Mouse (Mus musculus): ENCODE measurements around the gene Lnx2. TPM values are rescaled to one million over a fixed set of nuclear protein-coding genes. Genes with fewer than 3 reads are reported as not detected.

The Lnx2 gene
- total RNA-seq, 2 experiments from 2014 or later: 17.0 to 18.3 TPM

- peak; percentile 98 for DNase-seq
These were observed 1.1 kb upstream of the Lnx2 start for GRCm38 (mm10) chr5:147077305-147078034.

DNA sequence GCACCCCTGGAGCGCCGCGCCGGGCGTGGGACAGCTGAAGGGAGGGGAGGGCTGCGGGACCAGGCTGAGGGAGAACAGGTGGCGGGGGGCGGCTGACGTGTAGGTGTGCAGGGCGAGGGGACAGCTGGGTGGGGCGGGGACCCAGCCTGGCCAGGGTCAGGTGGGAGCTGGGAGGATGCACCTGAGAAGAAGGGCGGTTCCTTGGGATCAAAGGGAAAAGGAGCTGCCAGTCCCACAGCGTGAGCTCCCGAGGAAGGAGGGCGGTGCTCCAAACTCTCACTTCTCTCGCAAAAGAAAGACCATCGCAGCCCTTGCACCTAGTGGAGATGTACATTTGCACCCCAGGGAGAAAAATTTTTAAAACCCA lies 396 bp upstream of the Lnx2 start, which contains the start of gene Polr1d:
TSS of gene Polr1d (plus strand) at position 252 of the 367 bp plus-strand sequence.
- DNase-seq: no peak

- DNase-seq: peak; percentile 44
These were observed 1.0 kb downstream of the Lnx2 start for GRCm38 (mm10) chr5:147075103-147076025.

- no peak for DNase-seq
These were observed 2.6 kb downstream of the Lnx2 start for GRCm38 (mm10) chr5:147073805-147074204.

DNA sequence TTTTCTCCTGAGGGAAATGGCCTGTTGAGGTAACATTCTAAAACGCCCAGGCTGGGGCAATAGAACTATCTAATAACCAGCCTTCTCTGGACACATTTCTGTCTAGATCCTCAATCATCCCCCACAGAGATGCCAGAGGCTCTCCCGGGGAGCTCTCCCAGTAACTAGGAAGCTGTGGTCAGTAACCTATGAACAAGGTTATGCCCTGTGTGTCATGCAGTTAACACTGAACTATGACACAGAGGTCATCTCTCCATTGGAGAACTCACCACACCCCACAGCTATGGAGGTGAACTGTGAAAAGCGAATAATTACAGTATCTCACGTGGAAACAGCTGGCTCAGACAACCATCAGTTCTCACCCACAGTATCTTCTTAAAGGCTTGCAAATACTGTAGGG lies 4.5 kb downstream of the Lnx2 start:
- DNase-seq: no peak

- peak; percentile 46 for DNase-seq
These were observed 5.4 kb downstream of the Lnx2 start for GRCm38 (mm10) chr5:147070791-147071516.

- DNase-seq: no peak
These were observed 7.5 kb downstream of the Lnx2 start for GRCm38 (mm10) chr5:147068876-147069275.

DNA sequence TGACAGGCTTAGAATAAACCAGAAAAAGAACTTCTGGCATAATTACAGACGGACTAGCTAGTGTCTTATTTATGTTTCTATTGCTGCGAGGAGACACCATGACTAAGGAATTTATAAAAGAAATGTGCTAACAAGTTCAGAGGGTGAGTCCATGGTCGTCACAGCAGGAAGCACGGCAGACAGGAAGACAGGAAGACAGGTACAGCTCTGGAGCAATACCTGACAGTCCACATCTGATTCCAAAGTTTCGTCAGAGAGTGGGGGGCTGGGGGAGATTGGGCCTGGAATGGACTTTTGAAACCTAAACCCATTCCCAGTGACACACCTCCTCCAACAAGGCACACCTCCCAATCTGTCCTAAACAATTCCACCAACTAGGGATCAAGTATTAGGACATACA lies 9.4 kb downstream of the Lnx2 start:
- no peak for DNase-seq

- DNase-seq: no peak
These were observed 10.3 kb downstream of the Lnx2 start for GRCm38 (mm10) chr5:147066129-147066528.

DNA sequence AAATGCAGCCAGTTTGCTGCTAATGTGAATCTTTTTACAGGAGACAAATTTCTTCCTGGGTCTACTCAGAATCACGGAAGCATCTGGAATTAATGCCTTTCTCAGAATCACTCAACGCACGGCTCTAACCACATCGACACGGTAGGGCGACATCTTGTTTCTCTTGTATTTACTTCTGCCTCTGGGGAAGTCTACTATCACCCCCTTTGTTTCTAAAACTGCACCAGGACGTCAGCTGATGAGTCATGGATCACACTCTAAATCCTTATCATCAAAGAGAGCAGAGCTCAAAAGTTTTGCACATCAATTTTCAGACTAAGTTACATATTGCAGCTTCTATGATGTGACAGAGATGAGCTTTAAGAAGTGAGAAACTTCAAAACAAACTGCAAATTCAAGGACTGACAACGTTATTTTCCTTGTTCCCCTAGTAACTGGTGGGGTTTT lies 13.1 kb downstream of the Lnx2 start:
- DNase-seq: no peak

DNA sequence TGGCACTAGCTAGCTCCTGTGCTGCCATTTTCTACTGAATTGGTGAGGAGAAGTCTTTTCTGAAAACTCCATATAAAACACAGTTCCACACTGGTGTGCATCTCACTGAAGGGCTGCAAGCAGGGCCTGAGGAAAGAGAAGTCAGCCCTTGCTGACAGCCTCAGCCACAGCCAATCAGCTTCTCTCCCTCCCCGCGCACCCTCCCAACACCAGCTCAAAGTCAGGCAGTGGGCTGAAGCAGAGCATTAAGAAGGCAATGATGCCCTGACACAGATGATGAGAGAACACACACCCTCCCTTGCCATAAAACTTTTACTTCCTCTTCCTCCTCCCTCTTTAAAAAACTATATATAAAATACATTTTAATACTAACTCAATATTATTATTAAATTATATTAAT lies 16.4 kb downstream of the Lnx2 start:
- no peak for DNase-seq

- DNase-seq: no peak
These were observed 17.1 kb downstream of the Lnx2 start for GRCm38 (mm10) chr5:147059319-147059718.

DNA sequence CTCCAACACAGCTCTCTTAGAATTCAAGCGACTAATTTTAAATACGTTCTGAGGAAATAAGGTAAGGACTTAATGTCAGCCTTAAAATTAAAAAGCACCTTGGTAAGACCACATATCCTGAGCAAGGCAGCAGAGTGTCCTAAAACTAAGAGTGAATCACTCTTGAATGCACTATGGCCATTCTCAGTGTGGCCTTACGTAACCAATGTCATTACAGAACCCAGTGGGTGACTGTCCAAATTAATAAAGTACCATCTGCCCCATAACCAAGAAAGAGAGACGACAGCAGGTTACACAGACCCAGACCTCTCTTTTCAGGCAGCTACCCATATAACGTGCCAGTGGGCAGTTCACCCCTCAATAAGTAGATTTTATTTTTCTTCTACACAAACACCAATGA lies 17.7 kb downstream of the Lnx2 start:
- DNase-seq: no peak

- no peak for DNase-seq
These were observed 18.6 kb downstream of the Lnx2 start for GRCm38 (mm10) chr5:147057626-147058414.

DNA sequence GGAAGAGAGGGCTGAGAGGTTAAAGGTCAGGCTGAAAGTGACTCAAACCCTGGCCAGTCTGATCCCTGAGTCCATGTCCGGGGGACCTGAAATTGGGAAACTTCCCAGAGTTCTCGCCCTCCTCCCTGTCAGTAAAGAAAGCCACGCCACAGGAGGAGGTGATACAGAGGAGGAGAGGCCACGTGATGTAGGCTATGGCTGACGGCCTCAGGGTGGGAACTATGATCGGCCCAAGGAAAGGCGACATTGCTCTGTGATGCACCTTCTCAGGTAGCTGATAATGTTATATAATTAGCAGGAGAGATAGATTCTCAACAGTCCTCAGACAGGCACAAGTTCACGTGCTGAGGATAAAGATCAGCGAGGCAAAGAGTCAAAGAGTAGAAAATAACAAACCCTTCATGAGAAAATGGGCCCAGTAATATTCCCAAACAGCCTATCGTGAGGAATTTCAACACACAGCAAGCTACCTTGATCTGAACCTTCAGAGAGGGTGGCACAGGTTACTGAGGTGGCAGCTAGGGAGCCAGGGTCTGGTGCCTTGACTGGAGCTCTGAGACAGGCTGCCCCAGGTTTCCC lies 19.6 kb downstream of the Lnx2 start:
- no peak for DNase-seq

DNA sequence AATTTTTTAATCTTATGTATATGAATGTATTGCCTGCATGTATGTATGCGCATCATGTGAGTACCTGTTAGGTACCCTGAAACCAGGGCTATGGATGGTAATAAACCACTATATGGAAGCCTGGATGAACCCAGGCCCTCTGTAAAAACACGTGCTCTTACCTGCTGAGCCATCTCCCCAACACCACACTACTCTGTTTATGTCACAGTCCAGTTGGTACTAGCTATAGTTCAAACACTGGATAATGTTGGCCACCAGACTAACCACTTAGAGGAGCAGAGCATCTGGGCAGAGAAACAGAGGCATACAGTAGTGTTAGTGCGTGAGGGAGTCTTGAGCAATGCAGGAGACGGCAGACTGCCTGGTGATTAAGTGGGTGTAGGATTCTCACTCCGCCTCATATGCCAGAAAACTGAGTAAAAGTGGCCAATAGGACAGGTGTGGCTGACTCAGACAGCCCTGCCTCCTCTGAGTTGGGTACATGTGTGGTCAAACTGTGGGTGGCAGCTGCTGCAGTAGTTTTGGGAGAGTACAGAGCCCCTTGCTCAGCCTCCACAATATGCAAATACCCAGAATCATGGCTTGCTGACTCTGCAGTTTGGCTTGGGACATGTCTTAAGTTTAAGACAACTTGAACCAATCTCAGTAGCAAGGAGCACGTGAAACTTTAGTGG lies 20.7 kb downstream of the Lnx2 start:
- DNase-seq: no peak

DNA sequence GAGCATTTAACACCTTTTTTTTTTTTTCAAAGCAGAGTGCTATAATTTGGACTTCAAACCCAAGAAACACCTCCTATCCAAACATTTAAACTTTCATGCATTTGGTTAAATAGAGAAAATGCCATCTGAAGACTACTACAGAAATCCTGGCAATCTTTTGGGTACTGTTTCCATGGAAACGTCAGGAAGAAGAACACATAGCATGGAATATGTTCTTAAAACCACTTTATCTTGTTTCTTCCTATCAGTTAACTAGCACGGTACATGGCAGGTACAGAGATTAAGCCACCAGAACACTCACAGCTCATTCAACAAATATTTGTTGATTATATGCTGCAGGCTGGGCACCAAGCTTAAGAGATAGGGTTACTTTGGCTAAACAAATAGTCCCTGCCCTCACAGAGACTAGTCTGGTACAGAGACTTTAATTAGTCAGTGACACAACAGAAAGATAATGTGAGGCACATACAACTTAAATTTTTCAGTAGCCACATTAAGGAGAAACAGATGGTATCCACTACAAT lies 21.6 kb downstream of the Lnx2 start:
- DNase-seq: no peak

DNA sequence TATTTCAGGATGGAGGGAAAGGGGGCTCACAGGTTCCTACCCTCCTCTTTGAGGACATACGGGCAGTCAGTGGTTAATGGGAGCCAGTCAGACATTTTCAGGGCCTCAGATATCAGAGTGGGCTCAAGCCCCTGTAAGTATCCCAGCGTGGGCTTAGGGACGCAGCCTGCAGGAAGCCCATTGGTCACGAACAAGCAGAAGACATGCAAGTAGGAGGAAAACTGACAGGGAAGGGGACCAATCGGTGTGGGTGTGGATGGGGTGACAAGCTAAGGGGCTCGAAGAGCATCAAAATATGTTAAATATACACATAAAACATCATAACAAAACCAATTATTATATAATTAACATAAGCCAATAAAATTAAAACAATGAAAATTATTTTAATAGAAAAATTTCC lies 22.1 kb downstream of the Lnx2 start:
- no peak for DNase-seq

- DNase-seq: no peak
These were observed 22.9 kb downstream of the Lnx2 start for GRCm38 (mm10) chr5:147053481-147053880.

DNA sequence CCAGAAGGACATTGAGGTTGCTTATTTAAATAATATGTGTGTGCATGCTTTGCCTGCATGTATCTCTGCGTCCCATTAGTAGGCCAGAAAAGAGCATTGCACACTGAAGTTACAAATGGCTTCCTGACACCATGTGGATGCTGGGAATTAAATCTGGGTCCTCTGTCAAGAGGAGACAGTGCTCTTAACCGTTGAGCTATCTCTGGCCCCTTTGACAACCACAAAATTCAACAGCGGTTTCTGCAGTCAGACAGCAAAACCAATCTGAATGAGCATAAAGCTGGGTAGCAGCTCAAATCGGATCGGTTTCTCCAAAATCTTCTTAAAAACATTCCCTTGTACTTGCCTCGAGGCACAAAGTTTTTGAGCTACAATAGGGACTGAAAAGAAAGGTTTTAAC lies 23.3 kb downstream of the Lnx2 start:
- DNase-seq: no peak

DNA sequence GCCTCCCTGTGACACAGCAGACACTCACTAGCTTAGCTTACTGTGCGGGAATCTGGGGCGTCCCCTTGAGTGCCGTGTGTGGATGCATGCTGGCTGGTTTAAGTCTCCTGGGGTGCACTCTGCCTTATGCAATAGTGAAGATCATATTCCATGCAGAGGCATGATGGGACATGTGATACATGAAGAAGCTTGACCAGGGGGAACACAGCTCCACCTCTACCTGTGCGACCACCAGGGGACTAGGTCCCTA lies 24.2 kb downstream of the Lnx2 start:
- no peak for DNase-seq
